Comparison of ENCODE assay signal across 24 mouse cellular contexts in the genomic region with DNA sequence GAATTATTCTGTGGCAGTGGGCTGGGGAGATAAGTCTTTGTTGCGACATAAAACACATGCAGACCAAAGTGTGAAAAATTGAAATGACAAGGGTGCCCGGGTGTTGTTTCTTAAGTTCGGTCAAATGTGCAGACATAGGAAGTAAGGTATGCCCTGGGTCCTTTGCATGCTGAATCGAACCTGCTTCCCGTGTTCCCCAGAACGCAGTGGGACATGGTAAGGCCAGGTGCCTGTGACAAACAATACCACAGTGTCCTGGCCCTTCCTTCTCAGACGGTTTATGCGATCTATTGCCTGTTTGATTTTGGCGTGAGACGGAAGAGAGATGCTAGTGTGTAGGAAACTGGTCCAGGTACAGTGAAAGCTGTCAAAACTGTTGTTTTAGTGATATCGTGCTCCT.
DNase-seq lines count a peak whose midpoint lies in the region; ATAC-seq and TF ChIP-seq lines count a peak whose summit lies in the region.
"Had no signal": no experiment of that assay in that cellular context is flagged by ENCODE, and none has a peak within 500 bp of the region (broad histone marks: within the 10 kb centered on the region; RNA-seq: fewer than 3 reads in every experiment).

No protein-coding gene starts in this region.

- H3K9me3 ChIP-seq in hindbrain, embryonic 10.5 days, result no peaks in the 10 kb centered on the region
- no peaks in the 10 kb centered on the region for H3K9me3 ChIP-seq in hindbrain, postnatal 0 days (ENCODE audit: low read length)
- no peaks in the 10 kb centered on the region for H3K9me3 ChIP-seq in CH12.LX (replicated peaks; ENCODE audit: low read length)
- no peaks in the 10 kb centered on the region for H3K9me3 ChIP-seq in hindbrain, embryonic 14.5 days (ENCODE audit: control insufficient read depth, low read length)
- H3K9me3 ChIP-seq in midbrain, embryonic 14.5 days (ENCODE audit: control insufficient read depth, low read length), result no peaks in the 10 kb centered on the region
- H3K9me3 ChIP-seq: embryonic facial prominence, embryonic 12.5 days; limb, embryonic 15.5 days had no signal

- H3K4me3 ChIP-seq in hindbrain, embryonic 10.5 days, result no peak overlapping the region
- H3K4me3 ChIP-seq in hindbrain, postnatal 0 days (ENCODE audit: low read length), result no peak overlapping the region
- H3K4me3 ChIP-seq in CH12.LX (replicated peaks in 1 of 3; ENCODE audit: low read depth in 2 of 3, low read length in 2 of 3, poor library complexity in 1 of 3), result peak overlapping the region in 1 of 3 experiments; percentile 20
- no peak overlapping the region for H3K4me3 ChIP-seq in hindbrain, embryonic 14.5 days (replicated peaks; ENCODE audit: low read length)
- H3K4me3 ChIP-seq in midbrain, embryonic 14.5 days (replicated peaks; ENCODE audit: low read depth, low read length), result 0 out of 2 replicates have a peak overlapping the region, but pooled peaks have one; percentile 5
- H3K4me3 ChIP-seq: embryonic facial prominence, embryonic 12.5 days; left cerebral cortex, adult 2 months; limb, embryonic 15.5 days; myocyte had no signal

- H3K27ac ChIP-seq in hindbrain, embryonic 10.5 days, result peak overlapping the region; percentile 72
- no peak overlapping the region for H3K27ac ChIP-seq in hindbrain, postnatal 0 days
- H3K27ac ChIP-seq in CH12.LX (ENCODE audit: insufficient read depth, low read depth), result no peak overlapping the region
- no peak overlapping the region for H3K27ac ChIP-seq in hindbrain, embryonic 14.5 days
- peak overlapping the region; percentile 73 for H3K27ac ChIP-seq in midbrain, embryonic 14.5 days (replicated peaks; ENCODE audit: low read depth, low read length)
- H3K27ac ChIP-seq: embryonic facial prominence, embryonic 12.5 days; kidney, postnatal 0 days; left cerebral cortex, adult 2 months; limb, embryonic 15.5 days; liver, embryonic 14.5 days had no signal

- no peak for TF ChIP-seq RAD21 in CH12.LX (IDR thresholded peaks at IDR 0.05; ENCODE audit: low read depth, low read length)

- H3K36me3 ChIP-seq in hindbrain, embryonic 10.5 days, result no peaks in the 10 kb centered on the region
- H3K36me3 ChIP-seq in hindbrain, postnatal 0 days (ENCODE audit: insufficient read depth, low read length), result no peaks in the 10 kb centered on the region
- H3K36me3 ChIP-seq in CH12.LX (replicated peaks in 1 of 2; ENCODE audit: control insufficient read depth in 1 of 2, insufficient read depth in 1 of 2, low read length in 1 of 2), result no peaks in the 10 kb centered on the region
- H3K36me3 ChIP-seq in hindbrain, embryonic 14.5 days (replicated peaks; ENCODE audit: control insufficient read depth, insufficient read depth), result no peaks in the 10 kb centered on the region
- no peaks in the 10 kb centered on the region for H3K36me3 ChIP-seq in midbrain, embryonic 14.5 days (ENCODE audit: control insufficient read depth, insufficient read depth, low read length)
- H3K36me3 ChIP-seq: embryonic facial prominence, embryonic 12.5 days; limb, embryonic 15.5 days had no signal

- no peak overlapping the region for H3K4me2 ChIP-seq in hindbrain, postnatal 0 days (ENCODE audit: low read depth, low read length)
- H3K4me2 ChIP-seq in CH12.LX (ENCODE audit: insufficient read depth, low read depth, poor library complexity, severe bottlenecking), result peak overlapping the region; percentile 44
- H3K4me2 ChIP-seq in hindbrain, embryonic 14.5 days (replicated peaks), result 0 out of 2 replicates have a peak overlapping the region, but pooled peaks have one; percentile 9
- peak overlapping the region; percentile 42 for H3K4me2 ChIP-seq in midbrain, embryonic 14.5 days (ENCODE audit: low read length)
- H3K4me2 ChIP-seq: embryonic facial prominence, embryonic 12.5 days; heart, embryonic 11.5 days; limb, embryonic 15.5 days; lung, embryonic 14.5 days had no signal

- WGBS in hindbrain, embryonic 10.5 days, result 61% methylated on average over 11 of the region's 11 CpGs
- WGBS in hindbrain, postnatal 0 days, result 51% methylated on average over 11 of the region's 11 CpGs
- 54% methylated on average over 11 of the region's 11 CpGs for WGBS in hindbrain, embryonic 14.5 days
- 21% methylated on average over 11 of the region's 11 CpGs for WGBS in midbrain, embryonic 14.5 days

- TF ChIP-seq CTCF in hindbrain, postnatal 0 days (IDR thresholded peaks at IDR 0.05; ENCODE audit: low read depth), result no peak
- TF ChIP-seq CTCF in CH12.LX (conservative IDR thresholded peaks at IDR 0.05 in 1 of 2, IDR thresholded peaks at IDR 0.05 in 1 of 2; ENCODE audit: low read depth in 2 of 2, low read length in 2 of 2), result no peak

- TF ChIP-seq EP300 in CH12.LX (IDR thresholded peaks at IDR 0.05; ENCODE audit: low read length), result no peak

- dilution Hi-C loops in CH12.LX (cut with MboI; ENCODE audit: extremely low pct_ligation_motif_present, extremely low pct_unique_long_range_greater_than_20kb, low sequenced_read_pairs), result no loop called here

- ATAC-seq in hindbrain, postnatal 0 days, result no peak
- no peak for ATAC-seq in hindbrain, embryonic 14.5 days (ENCODE audit: low FRiP score)
- peak; percentile 32; the same call in 1 of the 2 replicates for ATAC-seq in midbrain, embryonic 14.5 days (ENCODE audit: low FRiP score, low TSS enrichment)
- ATAC-seq in erythroblast, adult 5-6 weeks (replicated peaks; ENCODE audit: low FRiP score, poor library complexity, severe bottlenecking), result no peak
- ATAC-seq: forebrain, embryonic 14.5 days; inflammation-experienced regulatory T-cells, adult 6 months had no signal

- no peak overlapping the region for H3K9ac ChIP-seq in hindbrain, postnatal 0 days (replicated peaks; ENCODE audit: low read length)
- no peak overlapping the region for H3K9ac ChIP-seq in CH12.LX (ENCODE audit: insufficient read depth, low read depth)
- H3K9ac ChIP-seq in hindbrain, embryonic 14.5 days, result no peak overlapping the region
- no peak overlapping the region for H3K9ac ChIP-seq in midbrain, embryonic 14.5 days (replicated peaks; ENCODE audit: low read length)
- H3K9ac ChIP-seq: embryonic facial prominence, embryonic 12.5 days; limb, embryonic 15.5 days; liver, embryonic 14.5 days; lung, embryonic 14.5 days had no signal

- no peaks in the 10 kb centered on the region for H3K27me3 ChIP-seq in hindbrain, embryonic 10.5 days (ENCODE audit: insufficient read depth, poor library complexity, severe bottlenecking)
- no peaks in the 10 kb centered on the region for H3K27me3 ChIP-seq in hindbrain, postnatal 0 days (ENCODE audit: insufficient read depth, low read length)
- no peaks in the 10 kb centered on the region for H3K27me3 ChIP-seq in CH12.LX (replicated peaks)
- H3K27me3 ChIP-seq in hindbrain, embryonic 14.5 days (ENCODE audit: control insufficient read depth, insufficient read depth, low read length), result no peaks in the 10 kb centered on the region
- peaks cover 5% of the 10 kb centered on the region; the same call in 1 of the 2 replicates for H3K27me3 ChIP-seq in midbrain, embryonic 14.5 days (ENCODE audit: control insufficient read depth, insufficient read depth, low read length)
- H3K27me3 ChIP-seq: embryonic facial prominence, embryonic 12.5 days; limb, embryonic 15.5 days had no signal

- in situ Hi-C loops in CH12.LX (cut with MboI; ENCODE audit: low pct_ligation_motif_present, low pct_unique_long_range_greater_than_20kb, low sequenced_read_pairs), result no loop called here

- peaks cover 43% of the 10 kb centered on the region for H3K4me1 ChIP-seq in hindbrain, embryonic 10.5 days (replicated peaks)
- no peaks in the 10 kb centered on the region for H3K4me1 ChIP-seq in hindbrain, postnatal 0 days (ENCODE audit: insufficient read depth, low read length)
- peaks cover 6 to 19% of the 10 kb centered on the region in 2 experiments for H3K4me1 ChIP-seq in CH12.LX (ENCODE audit: control insufficient read depth in 1 of 2, insufficient read depth in 2 of 2)
- peaks cover 25% of the 10 kb centered on the region; the same call in 1 of the 2 replicates for H3K4me1 ChIP-seq in hindbrain, embryonic 14.5 days (replicated peaks; ENCODE audit: control insufficient read depth, insufficient read depth, low read length)
- H3K4me1 ChIP-seq in midbrain, embryonic 14.5 days (ENCODE audit: control insufficient read depth, insufficient read depth, low read length), result peaks cover 39% of the 10 kb centered on the region

- H3K79me2 ChIP-seq in CH12.LX (replicated peaks; ENCODE audit: control insufficient read depth, extremely low read depth, insufficient read depth, poor library complexity, severe bottlenecking), result no peaks in the 10 kb centered on the region

- TF ChIP-seq POLR2A in CH12.LX (IDR thresholded peaks at IDR 0.05; ENCODE audit: low read depth, low read length), result no peak

- DNase-seq in hindbrain, embryonic 10.5 days (ENCODE audit: low spot score), result no peak
- no peak for DNase-seq in hindbrain, postnatal 0 days (ENCODE audit: low spot score)
- no peak for DNase-seq in CH12.LX (ENCODE audit: extremely low read depth)
- no peak for DNase-seq in hindbrain, embryonic 14.5 days (ENCODE audit: low spot score)
- DNase-seq in midbrain, embryonic 14.5 days, result no peak
- DNase-seq in adrenal gland, adult 2 months, result no peak
- DNase-seq in layer of hippocampus, adult 8-10 months (ENCODE audit: low spot score in 2 of 2), result no peak
- DNase-seq: cerebellum, adult 11 months; heart, postnatal 10 days; kidney, adult 18-20 months; lung, embryonic 14.5 days; right cerebral cortex, postnatal 25 days; spleen, adult 18-20 months; thymus, postnatal 14 days had no signal

TF ChIP-seq in CH12.LX, 34 proteins besides CTCF, POLR2A, EP300 and RAD21:
- TF ChIP-seq ZMIZ1 (IDR thresholded peaks at IDR 0.05; ENCODE audit: low read depth, low read length), result no peak
- no peak for TF ChIP-seq CHD1 (IDR thresholded peaks at IDR 0.05; ENCODE audit: low read depth, low read length)
- no peak for TF ChIP-seq NRF1 (IDR thresholded peaks at IDR 0.05; ENCODE audit: low read depth, low read length)
- no peak for TF ChIP-seq BHLHE40 (IDR thresholded peaks at IDR 0.05; ENCODE audit: low read depth, low read length)
- TF ChIP-seq KAT2A (IDR thresholded peaks at IDR 0.05; ENCODE audit: insufficient replicate concordance, low read length), result no peak
- no peak for TF ChIP-seq IRF4 (IDR thresholded peaks at IDR 0.05; ENCODE audit: low read depth, low read length)
- no peak for TF ChIP-seq MEF2A (IDR thresholded peaks at IDR 0.05; ENCODE audit: borderline replicate concordance, low read depth, low read length)
- no peak for TF ChIP-seq MAZ (IDR thresholded peaks at IDR 0.05; ENCODE audit: low read depth, low read length)
- no peak for TF ChIP-seq SMC3 (IDR thresholded peaks at IDR 0.05; ENCODE audit: low read depth, low read length)
- no peak for TF ChIP-seq TBP (conservative IDR thresholded peaks at IDR 0.05; ENCODE audit: low read depth, low read length)
- no peak for TF ChIP-seq RCOR1 (conservative IDR thresholded peaks at IDR 0.05; ENCODE audit: low read depth, low read length)
- no peak for TF ChIP-seq GABPA (IDR thresholded peaks at IDR 0.05; ENCODE audit: insufficient replicate concordance, low read depth, low read length)
- TF ChIP-seq MXI1 (IDR thresholded peaks at IDR 0.05; ENCODE audit: low read depth, low read length), result no peak
- no peak for TF ChIP-seq POLR2AphosphoS2 (IDR thresholded peaks at IDR 0.05; ENCODE audit: low read depth, low read length)
- TF ChIP-seq NELFE (IDR thresholded peaks at IDR 0.05; ENCODE audit: low read depth, low read length), result no peak

Comparison
In these comparisons a context has a peak if more than half of its experiments do, and no peak if none do; other contexts are left out.
1. H3K27ac ChIP-seq: peak in hindbrain, embryonic 10.5 days (single experiment) and midbrain, embryonic 14.5 days (single experiment); none in hindbrain, postnatal 0 days (single experiment), CH12.LX (single experiment) and hindbrain, embryonic 14.5 days (single experiment).